ENCODE assay signal across 24 mouse cellular contexts in the genomic region with DNA sequence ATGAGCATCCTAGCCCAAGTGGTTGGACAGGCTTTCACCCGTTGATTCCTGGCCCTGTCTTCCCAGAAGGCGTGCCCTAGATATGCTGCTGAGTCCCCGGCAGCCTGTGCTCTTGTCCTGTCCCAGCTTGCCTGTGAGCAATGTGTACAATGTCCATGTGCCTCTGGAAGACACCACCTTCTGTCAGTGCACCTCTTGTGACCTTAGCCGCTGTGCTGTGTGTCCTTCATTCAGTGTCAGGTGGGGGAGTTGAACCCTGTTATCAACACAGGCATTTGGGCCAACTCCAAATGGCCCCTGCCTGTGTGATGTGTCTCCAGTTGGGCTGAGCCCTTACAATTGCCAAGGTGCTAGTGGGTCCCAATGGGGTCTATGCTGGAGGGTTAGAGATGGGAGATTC. TPM values are rescaled to one million over a fixed set of nuclear protein-coding genes. Genes with fewer than 3 reads are reported as not detected.
"Had no signal": no experiment of that assay in that cellular context is flagged by ENCODE, and none has a peak within 500 bp of the region (broad histone marks: within the 10 kb centered on the region; RNA-seq: fewer than 3 reads in every experiment).

No protein-coding gene starts in this region.

- ATAC-seq: lung, postnatal 0 days; midbrain, embryonic 13.5 days; midbrain, embryonic 16.5 days had no signal

- H3K4me2 ChIP-seq: kidney, embryonic 15.5 days; lung, embryonic 14.5 days; midbrain, embryonic 13.5 days; neural tube, embryonic 13.5 days had no signal

- H3K4me1 ChIP-seq: kidney, embryonic 15.5 days; megakaryocyte, embryonic 14.5 days; midbrain, embryonic 10.5 days; midbrain, embryonic 13.5 days; neural tube, embryonic 13.5 days had no signal

- H3K9me3 ChIP-seq: kidney, embryonic 15.5 days; midbrain, embryonic 10.5 days; midbrain, embryonic 13.5 days; neural tube, embryonic 13.5 days had no signal

- H3K27me3 ChIP-seq: kidney, embryonic 15.5 days; megakaryocyte, embryonic 14.5 days; midbrain, embryonic 13.5 days; neural tube, embryonic 13.5 days had no signal

- H3K4me3 ChIP-seq: kidney, embryonic 15.5 days; left cerebral cortex, adult 2 months; megakaryocyte, embryonic 14.5 days; midbrain, embryonic 10.5 days; midbrain, embryonic 13.5 days; myocyte; neural tube, embryonic 13.5 days had no signal

- H3K9ac ChIP-seq: kidney, embryonic 15.5 days; lung, embryonic 14.5 days; midbrain, embryonic 13.5 days; neural tube, embryonic 13.5 days had no signal

- DNase-seq: kidney, adult 11 months; kidney, adult 8-10 months; kidney, postnatal 10 days; kidney, postnatal 36 days; layer of hippocampus, postnatal 36 days; lung, embryonic 14.5 days; lung, postnatal 36 days; thymus, postnatal 25 days had no signal

- H3K27ac ChIP-seq: kidney, embryonic 15.5 days; left cerebral cortex, adult 2 months; midbrain, embryonic 10.5 days; midbrain, embryonic 13.5 days; neural tube, embryonic 13.5 days had no signal

RNA-seq across cellular contexts. Expression of gene Lypd8, which starts 32.1 kb away (rescaled TPM):
- total RNA-seq: layer of hippocampus, postnatal 10 days; left cerebral cortex, adult 2 months; left cerebral cortex, postnatal 10 days; left cerebral cortex, postnatal 36 days; liver, adult 2 months; monocyte, adult 5-6 weeks; neutrophil, adult 5-6 weeks had no signal
- polyA plus RNA-seq: limb, embryonic 11.5 days; lung, embryonic 14.5 days; lung, postnatal 0 days; midbrain, embryonic 10.5 days; midbrain, embryonic 13.5 days; midbrain, embryonic 16.5 days; myocyte; neural tube, embryonic 13.5 days had no signal
